Mouse (Mus musculus): ENCODE data around the gene Axin1.
"Not testable (repeated sequence)": the region's sequence is repeated elsewhere in the genome, so short reads cannot be mapped to it uniquely, and the experiment has no call there.

The Axin1 gene

DNA sequence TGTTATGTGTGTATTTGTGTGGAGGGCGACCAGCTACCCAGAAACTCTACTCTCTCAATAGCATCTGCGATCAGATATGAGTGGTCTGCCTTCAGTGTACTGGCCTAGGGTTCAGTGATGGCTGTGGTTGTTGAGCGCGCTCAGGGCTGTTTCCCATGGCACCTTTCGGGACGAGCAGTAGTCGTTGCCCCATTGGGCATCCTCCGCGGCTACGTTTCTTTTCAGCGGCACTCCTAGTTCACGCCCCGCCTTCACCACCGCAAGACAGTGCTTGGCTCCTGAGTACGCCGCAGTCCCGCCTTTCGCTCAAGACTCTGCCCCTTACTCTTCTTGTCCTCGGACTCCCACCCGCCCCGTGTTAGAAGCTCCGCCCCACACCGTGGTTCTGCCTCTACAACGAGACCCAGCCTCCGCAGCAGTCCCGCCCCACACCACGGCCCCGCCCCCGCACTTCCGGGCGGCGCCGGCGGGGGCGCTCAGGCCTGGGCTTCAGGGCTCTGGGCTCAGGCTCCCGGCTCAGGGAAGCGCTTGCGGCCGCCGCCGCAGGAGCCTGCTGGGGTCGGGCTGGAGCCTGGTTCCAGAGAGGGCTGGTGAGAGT, at the start of gene Axin1:
TSS of gene Axin1 (plus strand) at position 450 of the 598 bp plus-strand sequence.
- DNase-seq (ENCODE audit: low read depth), result peak; percentile 99

DNA sequence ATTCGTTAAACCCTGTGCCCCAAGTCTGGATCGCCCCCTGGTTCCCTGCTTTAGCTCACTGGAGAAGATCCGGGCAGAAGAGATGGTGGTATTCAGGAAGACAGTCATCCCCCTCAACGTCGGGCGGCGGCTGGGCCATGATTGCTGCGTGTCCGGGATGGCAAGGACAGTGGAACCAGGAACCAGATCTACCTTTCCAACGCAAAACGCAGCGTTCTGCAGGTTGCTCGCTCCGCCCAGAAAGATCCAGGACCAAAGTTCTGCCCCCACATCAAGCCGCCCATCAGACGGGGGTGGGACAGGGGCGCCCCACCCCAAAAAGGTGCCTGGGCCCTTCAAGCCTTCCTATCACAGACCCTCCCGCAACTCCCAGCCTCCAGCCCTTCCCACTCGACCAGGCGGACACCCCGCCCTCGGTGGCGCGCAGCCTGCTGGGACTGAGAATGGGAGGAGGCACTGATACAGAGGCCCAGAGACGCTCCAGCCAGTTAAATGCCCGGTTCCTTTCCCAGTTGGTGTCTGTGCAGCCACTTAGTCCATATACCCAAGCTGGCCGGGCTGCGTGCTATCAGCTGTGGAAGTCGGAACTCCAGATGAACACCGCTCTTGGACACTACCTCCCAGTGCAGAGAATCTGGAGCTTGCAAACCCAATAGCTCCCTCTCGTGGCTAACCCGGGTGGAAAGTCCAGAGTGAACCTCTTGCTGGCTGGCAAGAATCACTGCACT, 48.4 kb upstream of the Axin1 start, which contains the start of gene Decr2:
TSS of gene Decr2 (minus strand) at position 433 of the 728 bp plus-strand sequence.
- peak; percentile 87 for DNase-seq (ENCODE audit: low read depth)

DNA sequence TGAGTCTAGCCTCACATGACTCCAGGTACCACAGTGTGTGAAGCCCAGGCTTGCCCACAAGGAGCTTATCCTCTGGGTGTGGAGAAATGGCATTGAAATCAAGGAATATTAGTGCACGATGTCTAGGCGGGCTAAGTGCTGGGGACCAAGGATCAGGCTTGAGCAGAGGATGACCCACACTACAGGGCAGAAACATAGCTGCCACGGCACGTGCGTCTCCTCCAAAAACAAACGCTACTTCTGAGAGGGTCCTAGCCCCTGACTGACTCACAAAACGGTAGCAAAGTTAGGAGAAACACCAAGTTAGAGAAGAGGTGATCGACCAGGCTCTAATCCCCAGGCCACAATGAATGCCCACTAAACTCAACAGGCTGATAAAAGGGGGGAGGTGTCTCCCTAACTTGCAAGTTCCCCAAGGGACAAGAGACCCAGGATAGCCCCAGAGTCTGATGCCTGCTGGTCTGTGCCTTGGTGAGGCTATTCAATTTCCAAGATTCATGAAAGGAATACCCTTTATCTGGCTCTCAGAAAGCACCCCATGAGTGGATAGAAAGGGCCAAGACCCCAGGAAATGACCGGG, 43.9 kb upstream of the Axin1 start:
- DNase-seq (ENCODE audit: low read depth), result no peak

DNA sequence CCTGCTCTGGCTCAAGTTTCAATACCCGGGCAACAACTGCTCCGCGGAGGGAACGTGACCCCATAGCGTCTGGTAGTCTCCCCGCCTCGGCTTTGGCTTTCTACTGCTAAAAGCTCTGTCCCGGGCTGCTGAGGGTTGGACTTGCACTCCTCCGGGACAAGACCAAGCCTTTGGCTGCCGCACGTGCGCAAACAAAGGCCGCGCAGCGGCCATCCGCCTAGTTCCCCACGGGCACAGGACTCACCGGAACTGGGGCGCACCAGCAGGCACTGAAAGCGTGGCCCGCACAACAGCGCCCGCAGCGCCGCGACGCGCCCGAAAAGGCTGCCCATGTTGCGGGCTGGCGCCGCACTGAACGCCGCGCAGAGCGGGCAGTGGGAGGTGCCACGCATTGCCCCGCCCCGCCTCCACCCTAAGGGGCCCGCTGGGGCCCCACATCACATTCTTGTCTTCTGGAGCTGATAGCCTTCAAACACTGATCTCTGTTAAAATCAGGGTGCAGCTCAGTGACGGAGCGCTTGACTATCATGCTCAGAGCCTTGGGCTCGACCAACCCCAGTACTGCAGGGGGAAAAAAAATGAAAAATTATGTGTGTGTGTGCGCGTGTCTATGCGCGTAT, 43.3 kb upstream of the Axin1 start, which contains the start of gene Nme4:
TSS of gene Nme4 (minus strand) at position 482 of the 620 bp plus-strand sequence.
- peak; percentile 47 for DNase-seq (ENCODE audit: low read depth)

GRCm38 (mm10) chr17:26098461-26098860, 40.0 kb upstream of the Axin1 start:
- DNase-seq (ENCODE audit: low read depth), result no peak

DNA sequence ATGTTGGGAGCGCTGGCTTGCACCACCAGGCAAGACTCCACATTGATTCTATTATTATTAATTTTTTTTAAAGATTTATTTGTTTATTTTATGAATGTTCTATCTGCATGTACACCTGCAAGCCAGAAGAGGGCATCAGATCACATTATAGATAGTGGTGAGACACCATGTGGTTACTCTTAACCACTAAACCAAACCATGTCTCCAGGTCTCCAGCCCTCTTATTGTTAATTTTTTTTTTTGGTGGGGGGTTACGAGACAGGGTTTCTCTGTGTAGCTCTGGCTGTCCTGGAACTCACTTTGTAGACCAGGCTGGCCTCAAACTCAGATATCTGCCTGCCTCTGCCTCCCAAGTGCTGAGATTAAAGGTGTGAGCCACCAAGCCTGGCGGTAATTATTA, 39.2 kb upstream of the Axin1 start:
- peak; percentile 77 for DNase-seq (ENCODE audit: low read depth)

DNA sequence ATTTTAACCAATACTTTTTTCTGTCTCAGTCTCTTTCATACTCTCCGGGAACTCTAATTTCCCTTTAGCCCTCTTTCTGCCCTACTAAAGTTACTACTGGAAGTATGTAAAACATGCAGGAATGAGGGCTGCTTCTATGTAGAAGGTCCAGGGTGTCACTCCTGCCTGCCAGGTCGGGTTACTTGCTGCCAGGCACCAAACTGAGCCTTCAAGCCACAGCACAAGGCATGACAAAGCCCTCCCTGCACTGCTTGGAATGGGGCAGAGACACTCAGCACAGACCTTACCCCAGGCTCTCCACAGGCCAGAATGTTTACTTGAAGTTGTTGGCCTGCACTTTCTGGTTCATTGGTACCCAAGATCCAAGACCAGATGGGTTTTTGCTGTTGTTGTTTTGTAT, 38.3 kb upstream of the Axin1 start:
- no peak for DNase-seq (ENCODE audit: low read depth)

DNA sequence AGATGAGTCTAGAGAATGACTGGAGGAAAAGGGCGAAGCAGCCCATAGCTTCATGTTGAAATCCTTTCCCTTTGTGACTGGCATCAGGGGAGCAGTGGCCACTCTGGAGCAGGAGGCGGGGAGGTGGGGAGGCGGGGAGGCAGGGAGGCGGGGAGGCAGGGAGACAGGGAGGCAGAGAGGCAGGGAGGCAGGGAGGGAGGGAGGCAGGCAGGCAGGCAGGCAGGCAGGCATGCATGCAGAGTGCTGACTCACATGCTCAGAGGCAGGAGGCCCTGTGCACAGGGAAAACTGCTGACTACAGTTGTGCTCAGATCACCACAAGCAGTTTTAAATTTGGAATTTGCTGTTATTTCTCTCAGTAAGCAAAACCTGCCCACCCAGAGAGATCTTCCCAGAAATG, 37.0 kb upstream of the Axin1 start:
- DNase-seq (ENCODE audit: low read depth), result peak; percentile 68

GRCm38 (mm10) chr17:26105619-26106018, 32.9 kb upstream of the Axin1 start:
- DNase-seq (ENCODE audit: low read depth), result no peak

DNA sequence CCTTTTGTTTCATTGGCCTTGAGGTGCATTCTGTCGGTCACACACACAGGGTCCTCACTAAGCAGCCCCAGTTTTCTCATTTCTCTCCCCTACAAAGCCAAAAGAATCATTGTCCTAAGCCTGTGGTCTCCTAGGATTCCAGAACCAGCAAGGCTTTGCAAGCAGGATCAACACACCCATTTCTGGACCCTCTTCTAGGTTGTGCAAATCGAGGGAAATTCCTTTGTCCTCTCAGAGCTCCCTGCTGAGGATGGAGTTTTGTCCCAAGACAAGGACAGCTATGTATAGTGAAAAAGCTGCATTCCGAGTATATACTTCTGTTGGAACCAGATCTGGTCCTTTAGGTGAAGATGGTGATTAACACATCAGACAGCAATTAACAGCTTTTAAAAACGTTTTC, 28.3 kb upstream of the Axin1 start:
- DNase-seq (ENCODE audit: low read depth), result no peak

DNA sequence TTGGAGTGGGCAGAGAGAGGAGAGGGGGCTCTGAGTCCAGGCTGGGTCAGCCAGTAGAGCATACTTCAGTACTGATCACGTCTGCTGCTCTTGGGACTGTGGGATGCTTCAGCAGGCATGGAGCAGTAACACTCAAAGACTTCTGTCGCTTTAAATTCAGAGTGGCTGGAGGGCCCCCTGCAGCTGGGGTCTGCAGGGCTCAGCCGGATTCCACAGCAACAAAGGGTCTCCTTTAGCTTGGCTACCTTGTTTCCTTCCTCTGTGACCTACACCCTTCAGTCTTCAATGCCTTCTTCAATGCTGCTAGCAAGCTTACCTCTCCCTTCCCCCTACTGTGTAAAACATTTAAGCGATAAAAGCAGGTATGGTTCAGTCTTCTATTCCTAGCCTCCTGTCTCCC, 27.5 kb upstream of the Axin1 start:
- DNase-seq (ENCODE audit: low read depth), result no peak

DNA sequence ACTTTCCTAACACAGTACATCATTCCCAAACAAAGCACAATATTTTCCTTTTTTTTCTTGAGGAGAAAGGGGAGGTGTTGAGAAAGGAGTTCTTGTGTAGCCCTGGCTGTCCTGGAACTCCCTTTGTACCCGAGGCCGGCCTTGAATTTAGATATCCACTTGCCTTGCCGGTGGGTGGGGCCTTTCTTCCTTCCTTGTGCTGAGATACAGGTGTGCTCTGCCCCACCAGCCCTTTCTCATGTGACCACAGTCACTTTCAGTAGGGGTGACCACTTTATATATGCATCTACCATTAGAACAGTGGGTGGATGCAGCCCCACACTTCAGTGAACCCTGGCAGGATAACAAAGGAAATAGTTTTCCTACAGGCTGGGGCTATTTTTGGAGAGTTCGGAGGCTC, 26.8 kb upstream of the Axin1 start:
- DNase-seq (ENCODE audit: low read depth), result no peak

DNA sequence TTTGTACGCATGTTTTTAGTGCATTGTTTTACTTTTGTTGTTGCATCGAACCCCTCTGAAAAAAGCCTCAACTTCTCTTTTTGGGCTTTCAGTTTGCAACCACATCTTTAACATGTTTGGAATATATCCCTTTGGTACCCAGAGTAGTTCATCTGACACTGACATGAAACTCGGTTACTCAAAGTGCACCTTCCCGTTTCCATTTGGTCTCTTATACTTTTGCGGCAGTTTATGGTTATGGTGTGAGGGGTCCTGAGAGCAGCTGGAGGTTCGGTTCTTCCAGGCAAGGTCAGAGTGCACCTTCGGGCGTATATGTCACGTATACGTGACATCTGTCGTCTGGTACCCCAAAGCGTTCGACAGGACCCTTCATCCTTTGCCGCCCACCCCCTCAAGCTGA, 25.7 kb upstream of the Axin1 start:
- DNase-seq (ENCODE audit: low read depth), result no peak

GRCm38 (mm10) chr17:26113181-26113948, 25.1 kb upstream of the Axin1 start, which contains the start of gene Tmem8:
Tmem8 (plus strand) TSS chr17:26113299.
- DNase-seq (ENCODE audit: low read depth), result peak; percentile 68

- DNase-seq (ENCODE audit: low read depth), result no peak
Observed at GRCm38 (mm10) chr17:26114061-26114460, 24.4 kb upstream of the Axin1 start.

- DNase-seq (ENCODE audit: low read depth), result not testable (repeated sequence)
Observed at GRCm38 (mm10) chr17:26114461-26114860, 24.0 kb upstream of the Axin1 start.

- no peak for DNase-seq (ENCODE audit: low read depth)
Observed at GRCm38 (mm10) chr17:26115205-26115898, 23.1 kb upstream of the Axin1 start.

GRCm38 (mm10) chr17:26115956-26116487, 22.5 kb upstream of the Axin1 start:
- no peak for DNase-seq (ENCODE audit: low read depth)

GRCm38 (mm10) chr17:26116503-26117258, 21.8 kb upstream of the Axin1 start:
- no peak for DNase-seq (ENCODE audit: low read depth)

Data from 416B (cell line).